Mouse (Mus musculus) MEL (cell line): ENCODE measurements around the gene Gm11549. TPM values are rescaled to one million over a fixed set of nuclear protein-coding genes. Genes with fewer than 3 reads are reported as not detected.

Source experiments
- DNase-seq: peaks from one replicate; pipeline ENCODE4 v3.0.0; 2011; ENCODE audit warnings: low read depth, low spot score
- H3K27ac ChIP-seq: 2 replicates; pipeline ENCODE4 v1.5.1; 2012; ENCODE audit warnings: low read depth, mild to moderate bottlenecking, control low read depth, low read length, moderate library complexity; ENCODE audit not compliant: control insufficient read depth
- H3K27me3 ChIP-seq, 2 experiments: fragments of 150-350 bp in 1 of 2; sonication (generic) in 1 of 2; 2 replicates each; pipeline ENCODE4 v1.6.1; 2012; ENCODE audit warnings: low read length in 2 of 2, mild to moderate bottlenecking in 2 of 2, improper control_type of control experiment in 1 of 2, moderate library complexity in 1 of 2; ENCODE audit not compliant: insufficient read depth in 2 of 2, control insufficient read depth in 1 of 2
- H3K36me3 ChIP-seq, 2 experiments: 2 replicates each; pipeline ENCODE4 v1.6.1; 2012 to 2014; ENCODE audit warnings: low read length in 2 of 2, improper control_type of control experiment in 1 of 2, inconsistent platforms in 1 of 2, mild to moderate bottlenecking in 1 of 2; ENCODE audit not compliant: insufficient read depth in 2 of 2, control insufficient read depth in 1 of 2
- H3K4me1 ChIP-seq, 2 experiments: fragments of 150-350 bp in 1 of 2; sonication (generic) in 1 of 2; 2 replicates each; pipeline ENCODE4 v1.6.1; 2012; ENCODE audit warnings: low read length in 2 of 2, improper control_type of control experiment in 1 of 2, mild to moderate bottlenecking in 1 of 2; ENCODE audit not compliant: insufficient read depth in 2 of 2, control insufficient read depth in 1 of 2
- H3K4me3 ChIP-seq, 2 experiments: fragments of 150-350 bp in 1 of 2; sonication (generic) in 1 of 2; 2 replicates each; pipeline ENCODE4 v1.5.1; 2012; ENCODE audit warnings: low read depth in 2 of 2, low read length in 2 of 2, mild to moderate bottlenecking in 2 of 2, moderate library complexity in 2 of 2, control low read depth in 1 of 2, improper control_type of control experiment in 1 of 2; ENCODE audit not compliant: control insufficient read depth in 1 of 2, insufficient read depth in 1 of 2
- H3K79me2 ChIP-seq: 2 replicates; pipeline ENCODE4 v1.6.1; 2012; ENCODE audit warnings: mild to moderate bottlenecking, low read length, moderate library complexity; ENCODE audit not compliant: control insufficient read depth, poor library complexity, insufficient read depth
- H3K9ac ChIP-seq: 2 replicates; pipeline ENCODE4 v1.6.1; 2012; ENCODE audit warnings: low read depth, mild to moderate bottlenecking, control low read depth, low read length, moderate library complexity; ENCODE audit not compliant: control insufficient read depth, poor library complexity, severe bottlenecking
- H3K9me3 ChIP-seq: fragments of 150-350 bp; sonication (generic); replicated peaks from 2 replicates; pipeline ENCODE4 v1.6.1; 2012; ENCODE audit warnings: mild to moderate bottlenecking, low read length, improper control_type of control experiment, moderate library complexity; ENCODE audit not compliant: insufficient read depth
- BHLHE40 ChIP-seq: IDR thresholded peaks from 2 replicates; pipeline ENCODE4 v1.6.1; 2012; ENCODE audit warnings: low read depth, mild to moderate bottlenecking, inconsistent platforms, low read length, improper control_type of control experiment, borderline replicate concordance
- CHD1 ChIP-seq: IDR thresholded peaks from 2 replicates; pipeline ENCODE4 v1.6.1; 2012; ENCODE audit warnings: low read depth, mild to moderate bottlenecking, inconsistent platforms, low read length, improper control_type of control experiment
- EP300 ChIP-seq, 2 experiments: IDR thresholded peaks; 2 replicates each; pipeline ENCODE4 v1.6.1; 2011; ENCODE audit warnings: improper control_type of control experiment in 2 of 2, low read length in 2 of 2, low read depth in 1 of 2, mild to moderate bottlenecking in 1 of 2
- ETS1 ChIP-seq: IDR thresholded peaks from 2 replicates; pipeline ENCODE4 v1.6.1; 2012; ENCODE audit warnings: low read depth, mild to moderate bottlenecking, inconsistent platforms, low read length, improper control_type of control experiment, moderate library complexity
- GABPA ChIP-seq: IDR thresholded peaks from 2 replicates; pipeline ENCODE4 v1.6.1; 2012; ENCODE audit warnings: low read depth, mild to moderate bottlenecking, inconsistent platforms, low read length, improper control_type of control experiment, moderate library complexity
- GATA1 ChIP-seq: IDR thresholded peaks from 2 replicates; pipeline ENCODE4 v1.6.1; 2011; ENCODE audit warnings: low read depth, low read length, improper control_type of control experiment
- JUND ChIP-seq: IDR thresholded peaks from 2 replicates; pipeline ENCODE4 v1.6.1; 2011; ENCODE audit warnings: low read depth, mild to moderate bottlenecking, improper control_type of control experiment, low read length
- KAT2A ChIP-seq: conservative IDR thresholded peaks from 2 replicates; pipeline ENCODE4 v1.6.1; 2012; ENCODE audit warnings: low read depth, low read length, improper control_type of control experiment, inconsistent platforms
- MAFK ChIP-seq: IDR thresholded peaks from 2 replicates; pipeline ENCODE4 v1.6.1; 2011; ENCODE audit warnings: low read depth, mild to moderate bottlenecking, low read length, improper control_type of control experiment, borderline replicate concordance
- MAX ChIP-seq: IDR thresholded peaks from 2 replicates; pipeline ENCODE4 v1.6.1; 2011; ENCODE audit warnings: low read length, improper control_type of control experiment
- MAZ ChIP-seq: IDR thresholded peaks from 2 replicates; pipeline ENCODE4 v1.6.1; 2012; ENCODE audit warnings: low read depth, mild to moderate bottlenecking, inconsistent platforms, low read length, improper control_type of control experiment
- MXI1 ChIP-seq: IDR thresholded peaks from 2 replicates; pipeline ENCODE4 v1.6.1; 2011; ENCODE audit warnings: mild to moderate bottlenecking, low read depth, low read length, improper control_type of control experiment
- MYB ChIP-seq: IDR thresholded peaks from 2 replicates; pipeline ENCODE4 v1.6.1; 2011; ENCODE audit warnings: mild to moderate bottlenecking, low read depth, low read length, improper control_type of control experiment
- NELFE ChIP-seq: IDR thresholded peaks from 2 replicates; pipeline ENCODE4 v1.6.1; 2011; ENCODE audit warnings: low read depth, low read length, improper control_type of control experiment
- POLR2AphosphoS2 ChIP-seq: IDR thresholded peaks from 2 replicates; pipeline ENCODE4 v1.6.1; 2011; ENCODE audit warnings: low read length, improper control_type of control experiment
- POLR2AphosphoS5 ChIP-seq: IDR thresholded peaks from 2 replicates; pipeline ENCODE4 v1.6.1; 2012; ENCODE audit warnings: low read depth, borderline replicate concordance, mild to moderate bottlenecking, inconsistent platforms, low read length, moderate library complexity, mixed read lengths
- SIN3A ChIP-seq: IDR thresholded peaks from 2 replicates; pipeline ENCODE4 v1.6.1; 2012; ENCODE audit warnings: low read length, improper control_type of control experiment, inconsistent platforms
- TAL1 ChIP-seq: IDR thresholded peaks from 2 replicates; pipeline ENCODE4 v1.6.1; 2012; ENCODE audit warnings: mild to moderate bottlenecking, inconsistent platforms, low read length, moderate library complexity, mixed read lengths
- TCF12 ChIP-seq: IDR thresholded peaks from 2 replicates; pipeline ENCODE4 v1.6.1; 2014; ENCODE audit warnings: low read depth, mild to moderate bottlenecking, inconsistent platforms, low read length, improper control_type of control experiment, moderate library complexity
- UBTF ChIP-seq: IDR thresholded peaks from 2 replicates; pipeline ENCODE4 v1.6.1; 2012; ENCODE audit warnings: low read depth, mild to moderate bottlenecking, inconsistent platforms, low read length, improper control_type of control experiment, moderate library complexity, borderline replicate concordance; ENCODE audit not compliant: insufficient read depth
- ZKSCAN1 ChIP-seq: IDR thresholded peaks from 2 replicates; pipeline ENCODE4 v1.6.1; 2012; ENCODE audit warnings: low read depth, mild to moderate bottlenecking, inconsistent platforms, low read length, improper control_type of control experiment, moderate library complexity
- polyA plus RNA-seq, 2 experiments: library from polyadenylated mRNA; stranded (reverse) in 1 of 2; unstranded in 1 of 2; fragments of >175 nt in 1 of 2; fragments of >200 nt in 1 of 2; gene quantifications; 2 replicates each; pipeline versions ENCODE4 v1.2.1 to v1.2.4; 2012; ENCODE audit warnings: low replicate concordance in 2 of 2, low read depth in 1 of 2; ENCODE audit not compliant: insufficient read length in 2 of 2, insufficient read depth in 1 of 2, missing spikeins in 1 of 2
- total RNA-seq: library from RNA; depleted of rRNA; stranded (reverse); fragments of 300-350 nt; gene quantifications from 2 replicates; pipeline ENCODE4 v1.2.3, GENCODE M21; 2012; rRNA removed

The Gm11549 gene
- not detected in 2 replicates for total RNA-seq
- not detected for polyA plus RNA-seq

DNA sequence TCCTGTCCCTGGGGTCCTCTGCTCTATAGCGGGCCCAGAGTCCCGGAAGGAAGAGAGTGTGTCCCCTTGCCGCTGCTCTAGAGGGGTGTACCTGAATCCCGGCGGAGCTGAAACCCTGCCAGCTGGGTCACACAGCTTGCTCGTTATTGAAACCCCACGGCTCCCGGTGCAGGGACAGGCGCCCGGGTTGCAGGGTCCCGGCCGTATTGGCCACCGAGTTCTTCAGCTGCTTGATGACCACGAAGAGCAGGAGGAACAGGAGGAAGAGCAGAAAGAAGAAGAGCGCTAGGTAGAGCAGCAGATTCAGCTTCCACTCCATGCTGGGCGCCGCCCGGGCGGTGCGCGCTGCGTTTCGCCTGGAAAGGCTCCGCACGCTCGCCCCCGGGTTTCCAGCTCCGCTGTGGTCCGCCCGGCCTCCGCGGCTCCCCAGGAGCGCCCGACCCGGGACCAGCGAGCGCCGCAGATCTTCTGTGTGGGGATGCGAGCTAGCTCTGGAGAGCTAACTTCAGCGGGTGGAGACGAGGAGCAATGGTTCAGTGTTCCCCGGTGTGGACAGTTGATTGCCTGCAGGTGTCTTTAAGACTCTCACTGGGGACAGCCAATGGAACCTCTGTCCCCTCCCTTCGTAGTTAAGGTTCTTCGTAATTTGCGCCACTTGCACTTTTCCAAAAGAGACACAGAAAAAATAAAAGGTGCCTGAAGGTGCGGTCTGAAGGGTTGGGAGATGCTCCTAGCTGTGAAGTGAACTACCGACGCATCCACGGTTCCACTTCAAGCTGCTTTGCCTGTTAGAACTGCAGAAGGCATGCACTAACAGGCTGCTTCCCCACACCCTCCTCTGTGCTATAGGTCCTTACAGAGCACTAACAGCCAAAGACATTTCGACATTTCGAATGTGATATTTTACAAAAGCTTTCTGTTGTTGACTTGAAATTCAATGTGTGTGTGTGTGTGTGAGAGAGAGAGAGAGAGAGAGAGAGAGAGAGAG is at the start of gene Gm11549:
TSS of gene Gm11549 (minus strand) at position 741 of the 988 bp plus-strand sequence.
- DNase-seq: no peak
- Histone ChIP-seq H3K9me3 (no peaks in the 10 kb centered on the region), H3K27ac (no peak within 1 kb of the TSS), H3K79me2 (no peaks in the 10 kb centered on the region), H3K4me3 (no peak within 1 kb of the TSS), H3K27me3 (peaks cover 2 to 4% of the 10 kb centered on the region in 2 experiments; a peak in 3 of 4 replicates), H3K36me3 (no peaks in the 10 kb centered on the region), H3K4me1 (no peaks in the 10 kb centered on the region), H3K9ac (no peak within 1 kb of the TSS)
- TF ChIP-seq ZKSCAN1 (no peak), KAT2A (no peak)

DNA sequence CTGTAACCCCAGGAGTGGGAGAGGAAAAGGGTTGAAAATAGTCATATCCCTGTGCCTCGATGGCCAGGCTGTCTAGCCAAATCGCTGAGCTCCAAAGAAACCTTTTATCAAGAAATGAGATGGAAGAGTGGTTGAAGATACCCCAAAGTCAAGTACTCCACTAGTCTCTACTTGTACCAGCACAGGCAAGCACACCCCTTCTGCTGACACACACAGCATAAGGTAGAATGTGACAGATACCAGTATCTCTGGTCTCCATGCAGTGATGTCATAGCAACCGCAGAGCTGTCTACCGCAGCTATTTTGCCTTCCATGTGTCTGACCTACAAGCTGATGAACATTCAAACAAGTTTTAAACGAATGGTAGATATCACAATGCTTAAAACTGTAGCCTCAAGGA is 48.2 kb upstream of the Gm11549 start:
- peak overlapping the region in 1 of 2 experiments; percentile 1; a peak in 2 of 4 replicates for H3K4me3 ChIP-seq
- TF ChIP-seq JUND (no peak), EP300 (IDR thresholded peaks at IDR 0.05; ENCODE audit: low read depth in 1 of 2, low read length in 2 of 2) (no peak), MYB (no peak), TAL1 (no peak), GATA1 (no peak), ZKSCAN1 (no peak), ETS1 (0 out of 2 replicates have a peak, but pooled peaks have one; percentile 19), NELFE (no peak), GABPA (no peak), MAZ (no peak), MXI1 (peak; percentile 74), MAFK (no peak), CHD1 (no peak), BHLHE40 (no peak), MAX (peak; percentile 40; the same call in 1 of the 2 replicates), TCF12 (no peak), POLR2AphosphoS5 (no peak), POLR2AphosphoS2 (no peak), UBTF (no peak), SIN3A (peak; percentile 75)
- peaks cover 18 to 19% of the 10 kb centered on the region in 2 experiments for H3K36me3 ChIP-seq
- no peaks in the 10 kb centered on the region; a peak in 1 of 4 replicates for H3K27me3 ChIP-seq
- H3K4me1 ChIP-seq: peaks cover 0 to 5% of the 10 kb centered on the region in 2 experiments; a peak in 2 of 4 replicates
- H3K27ac ChIP-seq: no peak overlapping the region
- peaks cover 22% of the 10 kb centered on the region for H3K79me2 ChIP-seq
- DNase-seq: peak; percentile 58
- no peak overlapping the region; the same call in 1 of the 2 replicates for H3K9ac ChIP-seq
- H3K9me3 ChIP-seq: no peaks in the 10 kb centered on the region
